Mouse (Mus musculus): ENCODE data around the gene Agps.

- TF ChIP-seq CTCF (IDR thresholded peaks at IDR 0.05; ENCODE audit: extremely low read depth, insufficient read length, insufficient replicate concordance, low read depth, low read length): no peak
- no peak for TF ChIP-seq POLR2A (IDR thresholded peaks at IDR 0.05; ENCODE audit: low read depth, low read length)
Observed at GRCm38 (mm10) chr2:75928011-75928410, 96.0 kb downstream of the Agps start.
